Mouse (Mus musculus) limb, embryonic 14.5 days (tissue): ENCODE measurements at regions not wholly inside any gene's neighbourhood (a gene's known extent, or its start where the extent isn't known, plus 50 kb on each side); places are given as distances from the start of the nearest gene placed in this dataset.

Source experiments
- ATAC-seq: fragments of 200-750 bp; cut with Nextera tagmentation; 2 replicates; pipeline ENCODE4 v1.8.0; 2017; ENCODE audit warnings: low read depth, moderate number of reproducible peaks, moderate TSS enrichment; ENCODE audit not compliant: low FRiP score
- DNase-seq: peaks from one replicate; pipeline ENCODE4 v3.0.0-alpha.2; 2015; ENCODE audit warnings: low spot score
- H3K27ac ChIP-seq: fragments of 300-500 bp; sonication (generic); replicated peaks from 2 replicates; pipeline ENCODE4 v1.5.1; 2014; ENCODE audit warnings: low read depth, mild to moderate bottlenecking, low read length, moderate library complexity, mixed read lengths
- H3K27me3 ChIP-seq: fragments of 300-500 bp; sonication (generic); 2 replicates; pipeline ENCODE4 v1.6.1; 2014; ENCODE audit warnings: low read length, mixed read lengths; ENCODE audit not compliant: control insufficient read depth, insufficient read depth
- H3K36me3 ChIP-seq: fragments of 300-500 bp; sonication (generic); 2 replicates; pipeline ENCODE4 v1.6.1; 2014; ENCODE audit warnings: mild to moderate bottlenecking, low read length, moderate library complexity, mixed read lengths; ENCODE audit not compliant: control insufficient read depth, insufficient read depth
- H3K4me1 ChIP-seq: fragments of 300-500 bp; sonication (generic); 2 replicates; pipeline ENCODE4 v1.6.1; 2014; ENCODE audit warnings: antibody characterized with exemption, low read length, mixed read lengths; ENCODE audit not compliant: control insufficient read depth, insufficient read depth
- H3K4me2 ChIP-seq: fragments of 300-500 bp; sonication (generic); replicated peaks from 2 replicates; pipeline ENCODE4 v1.6.1; 2014; ENCODE audit warnings: low read depth, mild to moderate bottlenecking, low read length, moderate library complexity; ENCODE audit not compliant: severe bottlenecking
- H3K4me3 ChIP-seq: fragments of 300-500 bp; sonication (generic); replicated peaks from 2 replicates; pipeline ENCODE4 v1.5.1; 2014; ENCODE audit warnings: low read length
- H3K9ac ChIP-seq: fragments of 300-500 bp; sonication (generic); 2 replicates; pipeline ENCODE4 v1.6.1; 2014; ENCODE audit warnings: mild to moderate bottlenecking, low read depth, low read length, moderate library complexity; ENCODE audit not compliant: severe bottlenecking
- H3K9me3 ChIP-seq: fragments of 300-500 bp; sonication (generic); 2 replicates; pipeline ENCODE4 v1.6.1; 2016; ENCODE audit warnings: low read length; ENCODE audit not compliant: control insufficient read depth
- POLR2A ChIP-seq: fragments of 200-500 bp; IDR thresholded peaks from 2 replicates; pipeline ENCODE4 v1.8.0; 2012; ENCODE audit warnings: inconsistent platforms, mild to moderate bottlenecking, moderate library complexity, borderline replicate concordance; ENCODE audit not compliant: insufficient read depth, insufficient read length; ENCODE audit errors: extremely low read depth
- WGBS: fragments of 180-500 bp; shearing (Covaris S2); extraction: QIAGEN DNeasy Blood & Tissue Kit; methylation state at CpG from one replicate; pipeline ENCODE4 v1.1.7; 2014; 5-methylcytosine and 5-hydroxymethylcytosine counted together

DNA sequence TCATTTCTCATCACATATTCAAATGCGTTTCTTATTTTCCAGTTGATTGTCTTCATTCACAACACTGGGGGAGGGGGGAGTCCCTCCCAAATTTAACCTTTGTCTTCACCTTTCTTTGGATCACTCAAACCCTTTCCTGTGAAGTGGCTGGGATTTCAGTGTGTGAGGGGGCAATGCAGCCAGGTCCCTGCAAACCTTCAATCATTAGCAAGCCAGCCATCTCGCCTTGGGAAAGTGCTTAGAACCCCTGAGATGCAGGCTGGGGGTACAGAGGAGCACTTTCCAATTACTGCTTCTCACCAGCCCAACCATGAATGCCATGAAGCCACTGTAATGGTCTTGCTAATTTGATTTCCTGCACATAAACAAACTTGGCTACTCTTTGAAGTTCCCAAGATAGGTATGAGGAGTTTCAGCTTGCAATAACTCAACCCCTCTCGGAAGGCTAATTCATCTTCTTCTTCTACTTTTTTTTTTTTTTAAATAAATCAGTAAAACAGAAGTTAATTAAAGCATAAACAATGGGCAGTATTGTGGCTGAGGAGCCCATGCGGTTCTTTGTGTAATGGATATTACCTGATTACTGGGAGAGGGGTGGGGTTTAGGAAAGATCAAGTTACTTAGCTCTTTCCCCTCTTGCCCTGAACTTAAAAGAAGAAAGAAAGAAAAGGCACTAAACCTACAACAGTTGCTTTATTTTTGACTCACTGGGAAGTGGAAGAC, 486.3 kb downstream of the 1700129C05Rik start:
- no peak for DNase-seq

GRCm38 (mm10) chr14:58653026-58653425, 489.7 kb downstream of the 1700129C05Rik start:
- ATAC-seq (no peak), DNase-seq (no peak)
- H3K4me3 ChIP-seq = no peak overlapping the region
- H3K4me1 ChIP-seq = peaks cover 11% of the 10 kb centered on the region; the same call in 1 of the 2 replicates
- H3K9me3 ChIP-seq = no peaks in the 10 kb centered on the region
- no peak overlapping the region for H3K4me2 ChIP-seq
- H3K27me3 ChIP-seq = no peaks in the 10 kb centered on the region
- no peak overlapping the region for H3K27ac ChIP-seq
- no peaks in the 10 kb centered on the region for H3K36me3 ChIP-seq
- 89% methylated on average over 1 of the region's 1 CpGs for WGBS
- H3K9ac ChIP-seq = no peak overlapping the region
- no peak for TF ChIP-seq POLR2A

More for the DNA sequence above, 486.3 kb downstream of the 1700129C05Rik start:
- WGBS = 15% methylated on average over 4 of the region's 4 CpGs
- Histone ChIP-seq H3K36me3 (no peaks in the 10 kb centered on the region), H3K4me3 (no peak overlapping the region), H3K4me1 (peaks cover 11% of the 10 kb centered on the region; the same call in 1 of the 2 replicates), H3K9ac (no peak overlapping the region), H3K4me2 (no peak overlapping the region), H3K9me3 (no peaks in the 10 kb centered on the region), H3K27ac (no peak overlapping the region), H3K27me3 (no peaks in the 10 kb centered on the region)
- no peak for ATAC-seq
- no peak for TF ChIP-seq POLR2A

DNA sequence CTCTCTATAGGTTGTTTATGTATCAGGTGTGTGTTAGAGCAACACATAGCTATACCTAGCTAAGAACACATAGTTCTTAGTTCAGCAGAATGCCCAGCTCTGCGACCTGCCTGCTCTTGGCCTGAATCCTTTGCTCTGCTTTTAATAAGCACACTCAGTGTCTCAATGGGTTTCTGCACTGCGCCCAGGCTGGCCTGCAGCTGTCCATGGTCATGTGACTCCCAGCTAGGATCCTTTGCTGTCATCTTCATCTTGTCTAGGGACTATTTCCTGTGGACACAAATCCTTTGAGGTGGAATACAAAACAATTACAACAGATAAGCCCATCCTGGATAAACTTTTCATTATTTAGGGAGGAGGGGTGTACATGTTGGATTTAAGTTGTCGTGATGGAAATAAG, 490.7 kb downstream of the 1700129C05Rik start:
- Histone ChIP-seq H3K9me3 (no peaks in the 10 kb centered on the region), H3K4me1 (peaks cover 7% of the 10 kb centered on the region; the same call in 1 of the 2 replicates), H3K27ac (no peak overlapping the region), H3K27me3 (no peaks in the 10 kb centered on the region), H3K9ac (no peak overlapping the region), H3K36me3 (no peaks in the 10 kb centered on the region), H3K4me3 (no peak overlapping the region), H3K4me2 (no peak overlapping the region)
- 63% methylated on average over 3 of the region's 3 CpGs for WGBS
- DNase-seq (no peak), ATAC-seq (no peak)
- TF ChIP-seq POLR2A = no peak

GRCm38 (mm10) chr14:58651210-58651609, 491.5 kb downstream of the 1700129C05Rik start:
- DNase-seq (no peak), ATAC-seq (no peak)
- no peaks in the 10 kb centered on the region for H3K36me3 ChIP-seq
- 39% methylated on average over 6 of the region's 6 CpGs for WGBS
- no peak overlapping the region for H3K4me2 ChIP-seq
- no peak overlapping the region for H3K4me3 ChIP-seq
- no peak overlapping the region for H3K27ac ChIP-seq
- H3K9ac ChIP-seq = no peak overlapping the region
- H3K27me3 ChIP-seq = no peaks in the 10 kb centered on the region
- no peaks in the 10 kb centered on the region for H3K4me1 ChIP-seq
- H3K9me3 ChIP-seq = no peaks in the 10 kb centered on the region
- TF ChIP-seq POLR2A = no peak

DNA sequence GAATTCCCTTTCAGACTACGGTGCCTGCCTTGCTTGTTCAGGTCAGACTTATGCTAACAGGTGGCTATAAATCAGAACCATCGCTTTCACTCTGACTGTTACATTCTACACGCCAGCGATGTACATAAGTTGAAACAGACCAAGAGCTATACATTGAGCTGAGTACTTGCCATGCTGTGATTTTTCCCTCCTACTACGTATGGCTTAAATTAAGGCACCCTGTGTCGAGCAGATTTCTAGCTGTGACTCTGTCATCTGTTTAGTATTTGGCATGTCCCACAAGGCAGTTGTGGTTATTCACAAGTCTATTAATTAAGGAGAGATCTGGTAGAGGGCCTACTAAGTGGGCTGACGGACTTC, 504.4 kb downstream of the 1700129C05Rik start:
- Histone ChIP-seq H3K4me2 (no peak overlapping the region), H3K9me3 (no peaks in the 10 kb centered on the region), H3K27me3 (no peaks in the 10 kb centered on the region), H3K36me3 (no peaks in the 10 kb centered on the region), H3K27ac (no peak overlapping the region), H3K4me3 (no peak overlapping the region), H3K9ac (no peak overlapping the region), H3K4me1 (peaks cover 10% of the 10 kb centered on the region; the same call in 1 of the 2 replicates)
- ATAC-seq (peak; percentile 60; the same call in 1 of the 2 replicates), DNase-seq (peak; percentile 51)
- no peak for TF ChIP-seq POLR2A
- 17% methylated on average over 7 of the region's 7 CpGs for WGBS
